Comparison of ENCODE assay signal across 10 mouse cellular contexts in the genomic region with DNA sequence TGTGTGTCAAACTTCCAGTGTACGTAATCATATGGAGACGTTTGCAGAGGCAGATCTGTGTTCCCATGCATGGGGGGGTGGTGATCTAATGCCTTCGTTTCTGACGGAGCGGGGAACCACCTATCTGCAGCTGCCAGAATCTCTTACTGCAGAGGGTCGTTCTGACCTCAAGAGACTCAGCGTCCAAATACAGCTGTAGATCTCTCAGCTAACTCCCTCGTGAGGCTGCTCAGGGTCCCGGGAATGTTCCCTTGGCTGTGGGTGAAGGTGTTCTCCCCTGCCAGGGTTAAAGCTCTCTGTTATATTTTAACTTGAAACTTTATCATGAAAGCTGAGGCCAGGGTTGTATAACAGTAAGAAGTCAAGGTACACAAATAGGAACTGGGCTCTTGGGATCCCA.
DNase-seq lines count a peak whose midpoint lies in the region; ATAC-seq and TF ChIP-seq lines count a peak whose summit lies in the region.
"Had no signal": no experiment of that assay in that cellular context is flagged by ENCODE, and none has a peak within 500 bp of the region (broad histone marks: within the 10 kb centered on the region; RNA-seq: fewer than 3 reads in every experiment).

No protein-coding gene starts in this region.

- peaks cover 51% of the 10 kb centered on the region for H3K4me1 ChIP-seq in hindbrain, embryonic 12.5 days
- H3K4me1 ChIP-seq in hindbrain, postnatal 0 days (ENCODE audit: insufficient read depth, low read length): peaks cover 17% of the 10 kb centered on the region; the same call in 1 of the 2 replicates
- H3K4me1 ChIP-seq in hindbrain, embryonic 13.5 days (replicated peaks): peaks cover 75% of the 10 kb centered on the region
- peaks cover 14% of the 10 kb centered on the region; the same call in 1 of the 2 replicates for H3K4me1 ChIP-seq in liver, embryonic 13.5 days (replicated peaks)

- no peak overlapping the region for H3K4me2 ChIP-seq in hindbrain, embryonic 12.5 days (replicated peaks)
- H3K4me2 ChIP-seq in hindbrain, postnatal 0 days (ENCODE audit: low read depth, low read length): no peak overlapping the region
- no peak overlapping the region for H3K4me2 ChIP-seq in hindbrain, embryonic 13.5 days
- no peak overlapping the region for H3K4me2 ChIP-seq in liver, embryonic 13.5 days
- H3K4me2 ChIP-seq: midbrain, embryonic 11.5 days had no signal

- no peaks in the 10 kb centered on the region for H3K27me3 ChIP-seq in hindbrain, embryonic 12.5 days
- H3K27me3 ChIP-seq in hindbrain, postnatal 0 days (ENCODE audit: insufficient read depth, low read length): no peaks in the 10 kb centered on the region
- H3K27me3 ChIP-seq in hindbrain, embryonic 13.5 days: no peaks in the 10 kb centered on the region
- no peaks in the 10 kb centered on the region for H3K27me3 ChIP-seq in liver, embryonic 13.5 days

- no peak overlapping the region for H3K4me3 ChIP-seq in hindbrain, embryonic 12.5 days
- H3K4me3 ChIP-seq in hindbrain, postnatal 0 days (ENCODE audit: low read length): no peak overlapping the region
- no peak overlapping the region for H3K4me3 ChIP-seq in hindbrain, embryonic 13.5 days
- H3K4me3 ChIP-seq in liver, embryonic 13.5 days (replicated peaks): no peak overlapping the region

- H3K9me3 ChIP-seq in hindbrain, embryonic 12.5 days (replicated peaks): no peaks in the 10 kb centered on the region
- no peaks in the 10 kb centered on the region for H3K9me3 ChIP-seq in hindbrain, postnatal 0 days (ENCODE audit: low read length)
- H3K9me3 ChIP-seq in hindbrain, embryonic 13.5 days: no peaks in the 10 kb centered on the region
- no peaks in the 10 kb centered on the region for H3K9me3 ChIP-seq in liver, embryonic 13.5 days (replicated peaks)

- no peak for TF ChIP-seq CTCF in hindbrain, postnatal 0 days (IDR thresholded peaks at IDR 0.05; ENCODE audit: low read depth)

- DNase-seq in hindbrain, postnatal 0 days (ENCODE audit: low spot score): no peak
- DNase-seq in kidney, adult 18-20 months: peak; percentile 62
- no peak for DNase-seq in liver, embryonic 13.5 days
- DNase-seq in left cerebral cortex, adult 11 months (ENCODE audit: low spot score): no peak
- no peak for DNase-seq in frontal cortex, postnatal 36 days (ENCODE audit: low spot score in 2 of 2)
- DNase-seq: gastrocnemius, postnatal 25 days; layer of hippocampus, postnatal 36 days had no signal

- no peak for ATAC-seq in hindbrain, embryonic 12.5 days (ENCODE audit: low FRiP score)
- ATAC-seq in hindbrain, postnatal 0 days: no peak
- no peak for ATAC-seq in hindbrain, embryonic 13.5 days (ENCODE audit: low FRiP score)
- peak; percentile 60 for ATAC-seq in liver, embryonic 13.5 days (ENCODE audit: low read depth)

- WGBS in hindbrain, embryonic 12.5 days: 56% methylated on average over 9 of the region's 9 CpGs
- 53% methylated on average over 9 of the region's 9 CpGs for WGBS in hindbrain, postnatal 0 days
- WGBS in hindbrain, embryonic 13.5 days: 64% methylated on average over 9 of the region's 9 CpGs
- 59% methylated on average over 9 of the region's 9 CpGs for WGBS in liver, embryonic 13.5 days (ENCODE audit: insufficient replicate concordance)

- 0 out of 2 replicates have a peak overlapping the region, but pooled peaks have one; percentile 13 for H3K9ac ChIP-seq in hindbrain, embryonic 12.5 days
- H3K9ac ChIP-seq in hindbrain, postnatal 0 days (replicated peaks; ENCODE audit: low read length): no peak overlapping the region
- H3K9ac ChIP-seq in hindbrain, embryonic 13.5 days: 0 out of 2 replicates have a peak overlapping the region, but pooled peaks have one; percentile 6
- no peak overlapping the region for H3K9ac ChIP-seq in liver, embryonic 13.5 days

- H3K36me3 ChIP-seq in hindbrain, embryonic 12.5 days: no peaks in the 10 kb centered on the region
- no peaks in the 10 kb centered on the region for H3K36me3 ChIP-seq in hindbrain, postnatal 0 days (ENCODE audit: insufficient read depth, low read length)
- no peaks in the 10 kb centered on the region for H3K36me3 ChIP-seq in hindbrain, embryonic 13.5 days
- no peaks in the 10 kb centered on the region for H3K36me3 ChIP-seq in liver, embryonic 13.5 days

- H3K27ac ChIP-seq in hindbrain, embryonic 12.5 days: no peak overlapping the region
- H3K27ac ChIP-seq in hindbrain, postnatal 0 days: no peak overlapping the region
- H3K27ac ChIP-seq in hindbrain, embryonic 13.5 days: peak overlapping the region; percentile 32; the same call in 1 of the 2 replicates
- H3K27ac ChIP-seq in liver, embryonic 13.5 days: peak overlapping the region; percentile 50

Comparison
In these comparisons a context has a peak if more than half of its experiments do, and no peak if none do; other contexts are left out.
1. H3K27ac ChIP-seq: peak in hindbrain, embryonic 13.5 days (single experiment) and liver, embryonic 13.5 days (single experiment); none in hindbrain, embryonic 12.5 days (single experiment) and hindbrain, postnatal 0 days (single experiment).
2. H3K9ac ChIP-seq: peak in hindbrain, embryonic 12.5 days (single experiment) and hindbrain, embryonic 13.5 days (single experiment); none in hindbrain, postnatal 0 days (single experiment) and liver, embryonic 13.5 days (single experiment).